Mouse (Mus musculus) forelimb bud, embryonic 11.5 days (tissue): ENCODE data around the gene Hcrt.
A peak's percentile ranks its signal among the peaks of the same experiment; 100 is the strongest.

Source experiments
- DNase-seq: peaks from one replicate; pipeline ENCODE4 v3.0.0-alpha.2; 2012; ENCODE audit warnings: low read depth, low spot score

Hcrt gene

DNA sequence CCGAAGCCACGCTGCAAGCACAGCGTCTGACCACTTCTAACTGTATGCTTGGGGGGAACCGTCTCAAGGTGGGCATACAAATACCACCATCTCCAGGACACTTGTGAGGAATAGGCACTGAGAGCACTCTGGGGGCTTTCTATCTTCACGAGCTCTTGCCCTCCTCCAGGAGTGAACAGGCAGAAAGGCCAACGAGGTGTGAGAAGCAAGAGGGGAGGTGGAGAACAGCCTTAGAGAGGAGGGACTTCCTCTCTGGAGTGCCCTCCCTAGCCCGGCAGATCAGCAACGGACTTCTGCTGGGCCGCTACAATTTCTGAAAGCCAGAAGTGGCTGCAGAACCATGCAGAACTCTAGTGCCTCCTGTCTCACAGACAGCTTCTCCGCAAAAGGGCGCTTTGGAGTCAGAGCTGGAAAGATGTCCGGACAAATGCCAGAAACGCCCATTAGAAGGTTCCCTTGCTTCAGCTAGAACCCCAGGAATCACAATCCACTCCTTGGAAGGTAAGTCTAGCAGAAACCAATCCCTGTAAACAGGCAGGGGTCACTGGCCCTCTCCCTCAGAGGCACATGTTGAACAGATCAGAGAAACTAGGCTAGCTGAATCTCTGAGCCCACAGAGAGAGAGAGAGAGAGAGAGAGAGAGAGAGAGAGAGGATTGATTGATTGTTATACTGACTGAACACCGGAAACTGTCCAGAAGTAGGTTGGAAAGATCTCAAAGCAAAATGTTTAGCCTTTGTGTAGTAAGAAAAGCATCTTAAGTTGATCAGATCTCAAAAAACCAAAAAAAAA, 26.6 kb downstream of the Hcrt start:
- no peak for DNase-seq

DNA sequence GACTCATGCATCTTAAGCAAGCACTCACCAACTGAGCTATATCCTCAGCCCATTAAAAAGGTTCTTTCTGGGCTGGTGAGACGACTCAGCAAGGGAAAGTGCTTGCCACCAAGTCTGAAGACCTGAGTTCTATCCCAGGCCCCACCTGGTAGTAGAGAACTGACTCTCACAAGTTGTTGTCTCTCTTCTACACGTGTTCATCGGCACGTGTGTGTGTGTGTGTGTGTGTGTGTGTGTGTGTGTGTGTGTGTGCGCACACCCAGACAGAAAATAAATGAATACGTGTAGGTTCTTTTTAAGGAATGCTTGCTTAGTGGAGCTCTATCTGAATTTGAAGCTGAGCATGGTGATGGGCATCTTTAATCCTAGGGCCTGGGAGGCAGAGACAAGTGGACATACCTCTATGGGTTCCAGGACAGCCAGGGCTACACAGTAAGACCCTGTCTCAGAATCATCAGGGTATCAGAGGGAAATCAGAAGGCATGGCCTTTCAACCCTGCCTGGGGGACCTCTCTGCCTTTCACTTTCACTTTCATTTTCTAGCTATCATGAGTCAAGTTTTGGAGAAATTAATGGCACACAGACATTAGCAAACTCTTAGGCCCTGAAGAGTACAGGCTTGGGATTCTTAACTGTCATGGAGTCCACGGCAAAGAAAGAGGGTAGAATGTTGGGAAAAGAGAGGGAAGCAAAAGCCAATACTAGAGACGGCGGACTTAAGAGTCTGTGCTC, 27.4 kb downstream of the Hcrt start:
- no peak for DNase-seq

DNA sequence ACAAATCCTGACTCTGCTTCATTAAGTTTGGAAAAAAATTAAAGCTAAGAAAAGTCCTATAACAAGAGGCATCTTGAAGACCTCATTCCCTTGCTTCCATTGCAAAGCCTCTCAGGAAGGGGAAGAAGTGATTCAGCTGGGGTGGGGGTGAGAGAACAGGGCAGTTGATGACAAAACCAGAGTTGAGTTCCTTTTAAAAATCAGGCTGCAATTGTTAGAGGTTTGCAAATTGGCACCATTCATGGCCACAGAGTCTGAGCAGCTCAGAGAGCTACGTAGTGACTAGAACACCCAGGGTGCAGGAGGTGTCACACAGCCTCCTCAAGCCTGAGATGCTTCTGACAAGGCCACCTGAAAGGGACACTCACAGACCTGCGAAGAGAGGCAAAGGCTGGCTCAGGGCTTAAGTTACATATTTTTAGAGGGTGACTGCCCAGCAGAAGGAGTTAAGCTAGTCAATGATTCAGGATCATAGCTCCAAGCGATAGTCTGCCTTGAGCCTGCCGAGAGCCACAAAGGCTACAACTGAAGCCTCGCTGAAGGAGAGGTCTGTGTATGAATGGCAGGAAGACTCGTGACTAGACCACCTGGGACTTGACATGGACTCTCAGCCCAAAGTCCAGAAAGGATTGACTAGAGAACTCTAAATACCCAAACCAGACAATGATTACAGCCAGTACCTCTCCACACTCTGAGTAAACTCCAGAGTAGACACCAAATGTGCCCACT, 32.1 kb downstream of the Hcrt start:
- no peak for DNase-seq

DNA sequence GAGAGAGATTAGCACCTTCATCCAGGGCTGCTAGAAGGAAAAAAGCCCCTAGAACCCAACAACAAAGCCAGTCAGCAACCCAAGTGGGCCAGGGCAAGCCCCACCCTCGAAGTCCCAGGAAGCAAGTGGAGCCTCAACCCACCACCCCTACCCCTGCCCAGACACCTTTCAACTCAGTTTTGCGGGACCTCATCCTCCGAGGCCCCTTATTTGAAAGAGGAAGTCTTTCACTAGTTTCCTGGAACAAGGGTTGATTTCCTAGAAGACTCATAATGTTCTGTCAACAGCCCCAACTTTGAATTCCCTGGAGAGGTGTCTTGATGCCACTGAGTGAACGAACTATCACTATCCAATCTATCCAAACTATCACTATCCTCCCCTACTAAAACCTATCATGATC, 32.8 kb downstream of the Hcrt start:
- no peak for DNase-seq

DNA sequence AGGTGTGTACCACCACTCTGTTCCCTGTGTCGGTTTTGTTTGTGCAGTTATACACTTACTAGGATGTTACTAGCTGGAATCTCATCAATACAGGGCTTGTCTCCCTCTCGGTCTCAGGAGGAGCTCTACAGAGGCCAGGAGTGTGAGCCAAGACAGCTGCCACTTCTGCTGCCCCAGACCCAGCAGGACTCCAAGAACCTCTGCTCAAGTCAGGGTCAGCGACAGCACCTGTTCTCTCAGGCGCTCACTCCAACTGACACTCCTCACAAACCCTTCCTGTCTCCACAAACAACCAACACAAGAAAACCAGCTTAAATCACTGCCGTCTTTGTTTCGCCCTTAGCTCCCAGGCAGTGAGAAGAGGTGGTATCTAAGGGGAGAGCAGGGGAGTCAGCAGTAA, 34.1 kb downstream of the Hcrt start:
- DNase-seq, result no peak

DNA sequence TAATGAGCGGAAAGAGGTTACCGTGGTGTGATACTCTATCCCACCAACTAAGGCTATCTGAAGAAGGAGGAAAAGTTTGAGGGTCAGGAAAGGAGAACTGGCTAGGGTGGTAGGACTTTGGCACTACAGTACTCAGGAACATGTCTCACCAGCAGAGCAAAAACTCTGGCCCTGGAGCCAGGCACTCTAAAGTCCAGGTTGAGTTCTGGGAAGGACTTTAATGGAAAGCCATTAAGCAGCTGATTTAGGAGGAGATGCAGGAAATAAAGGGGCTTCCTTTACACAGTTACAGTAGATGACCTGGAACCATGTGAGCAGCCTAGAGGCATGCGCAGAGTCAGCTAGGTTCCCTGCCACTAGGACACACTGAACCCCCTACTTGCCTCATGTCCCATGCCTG, 35.5 kb downstream of the Hcrt start:
- DNase-seq, result no peak

DNA sequence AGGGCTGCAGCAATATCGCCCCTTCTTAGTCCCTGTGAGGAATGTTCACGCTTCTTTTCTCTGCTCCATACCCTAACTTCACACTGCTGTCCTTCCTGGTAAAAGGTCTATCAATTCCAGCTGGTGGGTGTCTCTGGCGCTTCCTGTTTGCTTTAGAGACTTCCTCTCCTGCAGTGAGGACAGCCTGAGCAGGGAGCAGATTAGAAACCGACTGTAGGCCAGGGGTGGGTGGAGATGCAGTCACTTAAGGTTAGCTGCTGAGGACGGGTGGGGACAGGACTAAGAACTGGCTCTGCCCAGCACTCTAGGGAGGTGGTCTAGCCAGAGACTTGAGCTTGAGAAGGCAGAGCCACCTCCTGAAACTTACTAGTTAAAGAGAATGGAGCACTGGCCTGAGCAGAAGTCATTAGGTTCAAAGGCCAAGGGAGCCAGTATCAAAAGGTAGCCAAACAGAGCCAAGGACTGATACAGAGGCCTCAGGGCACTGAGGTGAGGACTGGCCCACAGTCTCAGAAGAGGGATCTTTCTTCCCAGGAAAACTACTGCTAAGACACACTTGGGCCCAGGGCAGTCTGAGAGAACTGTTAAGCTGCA, 37.7 kb downstream of the Hcrt start:
- DNase-seq, result no peak

DNA sequence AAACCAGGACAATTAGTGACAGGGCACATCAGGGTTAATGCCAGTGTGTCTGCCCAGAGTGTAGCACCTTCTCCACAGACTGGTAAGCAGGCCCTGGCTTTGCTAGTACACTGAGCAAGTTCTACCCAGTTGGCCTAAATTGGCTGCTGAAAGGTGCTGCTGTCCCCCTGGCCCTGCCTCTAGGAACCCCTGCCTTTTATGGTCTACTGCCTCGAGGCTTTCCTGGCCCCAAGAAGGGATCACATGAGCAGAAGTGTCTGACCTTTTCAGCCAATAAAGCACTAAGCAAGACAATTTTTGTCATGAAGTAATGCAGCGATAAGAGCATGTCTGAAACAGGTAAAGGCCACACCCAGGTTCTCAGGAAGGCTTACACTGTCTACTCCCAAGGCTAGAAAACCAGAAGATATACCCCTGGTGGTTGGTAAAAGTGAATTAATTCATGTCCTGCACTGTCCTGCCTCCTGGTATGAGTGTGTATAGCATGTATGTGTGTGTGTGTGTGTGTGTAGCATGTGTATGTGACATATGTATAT, 40.2 kb downstream of the Hcrt start:
- no peak for DNase-seq

DNA sequence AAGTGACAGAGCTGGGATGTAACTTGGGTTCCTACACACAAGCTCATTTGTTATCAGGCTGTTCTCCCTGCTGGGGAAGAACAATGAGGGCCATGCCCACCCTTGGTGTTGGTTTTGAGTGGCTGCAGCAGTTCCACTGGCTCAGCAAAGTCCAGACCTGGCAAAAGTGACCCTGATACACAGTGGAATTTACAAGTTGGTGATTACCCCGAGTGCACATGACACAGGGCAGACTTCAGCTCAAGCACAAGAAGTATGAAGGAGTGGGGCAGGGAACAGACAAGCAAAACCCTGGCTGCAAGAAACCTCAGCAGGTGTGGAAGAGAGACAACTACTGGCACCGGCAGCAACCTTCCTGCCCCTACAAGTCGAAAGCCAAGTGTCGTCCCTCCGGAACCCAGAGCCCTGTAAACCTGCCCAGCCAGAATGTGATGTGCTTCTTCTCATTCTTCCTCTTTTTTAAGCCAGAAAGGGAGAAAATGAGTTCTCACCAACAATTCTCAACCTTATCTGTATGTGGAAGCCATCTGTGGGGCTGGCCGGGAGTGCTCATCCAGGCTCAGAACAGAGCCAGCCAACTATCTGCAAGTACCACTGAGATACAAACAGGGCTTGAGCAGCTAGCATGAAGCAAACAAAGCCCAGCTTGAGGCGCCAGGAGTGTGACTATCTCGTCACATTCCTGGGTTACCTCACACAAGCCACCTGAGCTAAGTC, 40.8 kb downstream of the Hcrt start:
- no peak for DNase-seq

DNA sequence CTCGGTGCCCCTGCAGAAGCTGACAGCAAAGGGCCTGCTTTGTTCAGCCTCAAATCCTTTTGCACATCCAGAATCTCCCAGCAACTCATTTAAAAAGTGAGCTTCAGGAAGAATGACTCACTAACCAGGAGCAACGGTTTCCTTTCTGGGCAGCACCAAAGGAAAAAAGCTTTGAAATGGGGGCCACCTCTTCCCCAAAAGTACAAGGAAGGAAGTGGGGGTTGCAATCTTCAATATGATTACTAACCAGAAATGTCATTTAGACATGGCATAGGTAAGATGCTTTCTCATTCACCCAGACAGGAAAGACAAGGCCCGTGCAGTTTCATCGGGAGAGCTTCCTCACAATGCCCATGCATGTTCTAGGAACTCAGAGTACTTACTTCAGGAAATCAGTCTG, 41.5 kb downstream of the Hcrt start:
- no peak for DNase-seq

DNA sequence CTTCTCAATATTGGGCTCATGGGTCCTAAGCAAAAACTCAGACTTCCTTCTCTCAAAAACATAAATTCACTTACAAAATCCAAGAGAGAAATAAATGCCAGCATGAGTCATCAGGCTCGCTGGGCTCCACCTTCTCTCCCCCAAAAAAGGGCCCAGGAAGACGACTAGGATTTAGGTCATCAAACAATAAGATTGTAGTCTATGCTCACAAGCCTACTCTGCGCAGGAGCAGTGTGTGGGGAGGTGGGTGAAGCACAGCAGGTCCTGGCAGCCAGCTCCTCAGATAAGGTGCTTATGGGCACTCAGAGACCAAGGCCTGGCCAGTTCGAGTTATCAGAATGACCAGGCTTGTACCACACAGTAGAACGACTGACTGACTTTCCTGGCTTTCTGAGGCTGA, 42.4 kb downstream of the Hcrt start:
- no peak for DNase-seq

DNA sequence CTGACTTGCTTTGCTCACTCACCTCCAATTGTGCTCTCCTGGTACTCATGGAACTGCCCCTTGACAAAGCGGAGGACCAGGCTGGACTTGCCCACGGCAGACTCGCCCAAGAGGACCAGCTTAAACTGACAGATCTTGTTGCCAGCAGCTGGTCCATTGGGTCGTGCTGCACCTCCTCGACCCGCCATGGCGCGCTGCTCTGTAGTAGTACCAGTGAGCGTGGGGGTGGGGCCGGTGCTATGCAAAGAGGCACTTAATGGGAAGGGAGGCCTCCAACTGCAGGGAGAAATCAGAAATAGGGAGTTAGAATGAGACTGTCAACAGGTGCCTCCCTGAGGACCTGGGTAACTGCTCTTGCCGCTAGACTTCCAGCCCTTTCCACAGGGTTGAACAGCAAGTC, 42.8 kb downstream of the Hcrt start:
- DNase-seq, result no peak

DNA sequence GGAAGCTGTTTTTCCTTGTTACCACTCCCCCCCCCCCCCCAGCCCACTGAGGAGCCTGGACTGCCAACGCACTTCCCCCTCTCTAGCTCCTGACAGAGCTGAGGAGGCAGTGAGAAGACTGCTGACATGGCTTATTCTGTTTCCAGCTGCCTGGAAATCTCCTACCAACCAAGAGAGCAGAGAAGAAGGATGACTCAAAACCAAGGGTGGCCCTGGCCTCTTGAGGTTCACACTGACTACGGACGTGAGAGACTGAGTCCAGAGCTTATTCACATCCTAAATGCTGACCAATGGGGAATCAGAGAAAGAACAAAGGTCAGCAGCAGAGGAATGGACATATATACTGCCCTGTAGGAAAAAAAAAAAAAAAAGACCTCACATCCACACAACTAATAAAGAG, 43.4 kb downstream of the Hcrt start:
- DNase-seq, result no peak

DNA sequence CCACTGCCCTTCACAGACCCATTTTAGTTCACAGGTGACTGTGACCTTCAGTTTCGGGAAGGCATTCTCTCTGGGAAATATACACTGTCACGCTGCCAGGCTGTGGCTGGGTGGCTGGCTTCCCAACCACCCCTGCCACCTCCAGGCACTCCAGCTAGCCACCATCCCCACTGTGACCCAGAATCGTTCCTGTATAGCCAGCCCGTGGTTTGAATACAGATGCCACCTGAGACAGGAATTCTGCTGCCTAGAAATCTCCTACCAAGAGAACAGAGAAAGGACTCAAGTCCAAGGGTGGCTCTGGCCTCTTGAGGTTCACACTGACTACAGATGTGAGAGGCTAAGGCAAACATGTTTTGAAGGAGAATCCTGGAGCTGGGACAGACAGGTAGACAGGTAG, 43.9 kb downstream of the Hcrt start:
- DNase-seq, result no peak

DNA sequence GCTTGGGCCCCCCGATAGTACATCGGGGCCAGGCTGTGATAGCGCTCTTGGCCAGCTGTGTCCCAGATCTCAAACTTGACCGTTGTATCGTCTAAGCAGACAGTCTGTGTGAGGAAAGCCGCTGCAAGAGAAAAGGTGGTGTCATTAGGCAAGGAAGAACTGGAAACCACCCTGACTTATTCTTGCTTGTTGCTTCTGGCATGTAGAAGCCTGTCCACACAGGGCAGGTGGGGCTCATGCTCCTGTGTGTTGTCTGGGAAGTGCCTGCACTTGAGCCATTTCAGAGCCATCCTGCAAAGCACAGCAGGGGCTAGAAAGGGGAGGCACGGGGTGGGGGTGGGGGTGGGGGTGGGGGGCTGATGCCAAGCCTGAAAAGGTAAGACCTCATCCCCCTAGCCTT, 44.3 kb downstream of the Hcrt start:
- DNase-seq, result no peak

DNA sequence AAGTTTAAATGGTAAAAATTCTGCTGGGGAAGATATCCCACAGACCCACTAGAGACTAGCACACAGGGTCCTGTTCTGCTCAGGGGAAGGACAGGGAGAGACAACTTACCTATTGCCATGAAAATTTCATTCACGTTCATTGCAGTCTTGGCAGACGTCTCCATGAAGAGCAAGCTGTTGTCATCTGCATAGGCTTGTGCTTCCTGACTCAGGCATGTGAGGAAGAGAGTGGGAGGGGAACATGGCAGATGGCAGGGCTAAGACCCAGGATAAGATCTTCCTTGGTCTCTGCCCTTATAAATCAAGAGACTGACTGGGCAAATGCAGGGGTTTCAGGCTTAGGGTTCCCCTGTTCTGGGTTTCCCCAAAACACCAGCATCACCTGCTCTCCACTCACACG, 46.1 kb downstream of the Hcrt start:
- DNase-seq, result no peak

DNA sequence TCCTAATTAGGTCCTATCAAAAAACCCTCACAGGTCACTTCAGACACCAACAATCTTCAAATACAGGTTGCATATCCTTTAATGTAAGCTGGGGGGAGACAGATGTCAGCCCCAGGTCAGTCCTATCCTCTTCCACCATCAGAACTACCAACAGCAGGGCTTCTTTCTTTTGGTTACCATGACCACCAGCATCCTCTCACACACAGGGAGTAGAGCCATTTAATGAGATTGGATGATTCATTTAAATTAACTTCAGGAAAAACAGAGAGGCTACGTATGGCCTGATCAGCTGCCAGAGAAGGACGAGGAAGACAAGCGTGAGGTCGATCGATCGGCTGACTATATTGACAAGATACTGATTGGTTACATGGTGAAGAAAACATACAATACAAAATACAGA, 47.8 kb downstream of the Hcrt start:
- no peak for DNase-seq

DNA sequence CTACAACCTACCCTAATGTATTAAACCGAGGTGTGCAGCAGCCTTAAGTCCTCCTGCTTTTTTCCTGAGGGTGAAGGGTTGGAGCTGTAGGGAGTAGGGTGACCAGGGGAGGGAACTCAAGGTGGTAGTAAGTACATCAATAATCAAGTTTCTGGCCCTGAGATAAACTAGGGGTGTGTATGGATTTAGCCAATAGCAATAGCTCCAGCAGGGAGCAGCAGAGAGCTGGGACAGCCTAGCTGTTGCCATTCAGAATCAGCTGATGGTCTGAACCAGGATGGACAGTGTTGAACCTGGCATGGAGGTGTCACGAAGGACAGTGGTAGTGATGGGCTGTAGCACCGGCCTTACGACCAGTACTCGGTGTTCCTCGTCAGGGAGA, 48.2 kb downstream of the Hcrt start:
- DNase-seq, result peak; percentile 75

DNA sequence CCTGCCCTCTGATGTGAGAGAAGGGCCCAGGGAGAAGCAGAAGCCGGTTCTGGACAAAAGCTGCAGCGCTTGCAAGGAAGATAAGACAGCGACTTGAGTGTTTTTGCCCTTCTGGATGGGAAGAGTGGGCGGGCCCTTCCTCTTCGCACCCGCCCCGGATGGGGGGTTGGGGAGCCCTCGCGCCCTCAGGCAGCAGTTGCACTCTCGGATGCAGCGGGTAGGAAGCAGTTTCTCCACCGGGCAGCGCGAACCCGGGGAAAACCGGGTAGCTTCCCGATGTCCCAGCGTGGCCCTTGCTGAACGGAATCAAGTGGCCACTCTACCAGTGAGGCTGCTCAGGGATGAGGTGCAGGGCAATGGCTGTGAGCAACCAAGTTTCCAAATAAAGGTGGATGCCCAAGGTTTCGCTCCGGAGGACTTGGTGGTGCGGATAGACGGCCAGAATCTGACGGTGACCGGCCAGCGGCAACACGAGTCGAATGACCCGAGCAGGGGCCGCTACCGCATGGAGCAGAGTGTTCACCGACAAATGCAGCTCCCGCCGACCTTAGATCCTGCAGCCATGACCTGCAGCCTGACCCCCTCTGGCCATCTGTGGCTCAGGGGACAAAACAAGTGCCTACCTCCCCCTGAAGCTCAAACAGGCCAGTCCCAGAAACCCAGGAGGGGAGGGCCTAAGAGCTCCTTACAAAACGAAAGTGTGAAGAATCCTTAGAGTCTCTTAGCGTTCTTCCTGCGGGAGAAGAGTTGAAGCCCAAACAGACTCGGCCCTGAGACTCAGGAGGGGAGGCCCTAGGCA, 48.8 kb downstream of the Hcrt start, which contains the start of gene Hspb9:
Gene Hspb9 (plus strand): TSS at position 116 of the 799 bp plus-strand sequence.
- peak; percentile 37 for DNase-seq

DNA sequence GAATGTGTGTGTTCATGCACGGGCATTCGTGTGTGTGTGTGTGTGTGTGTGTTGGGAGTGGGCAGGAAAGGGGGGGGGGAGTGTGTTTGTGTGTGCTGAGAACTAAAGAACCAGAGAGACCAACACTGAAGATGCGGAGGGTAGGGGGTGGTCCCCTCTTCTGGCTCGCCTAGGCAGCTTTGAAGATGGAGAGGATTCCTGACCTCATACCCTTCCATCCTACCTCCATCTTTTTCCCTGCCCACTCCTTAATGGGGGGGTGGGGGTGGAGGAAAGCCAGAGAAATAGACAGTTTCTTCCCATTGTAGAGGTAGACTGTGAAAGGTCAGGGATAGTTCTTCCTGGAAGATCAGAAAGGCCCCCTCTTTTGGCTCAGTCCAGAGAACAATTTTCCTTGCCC, 49.6 kb downstream of the Hcrt start:
- DNase-seq, result no peak
